Mouse (Mus musculus): ENCODE data around the gene Gm45213. TPM values are rescaled to one million over a fixed set of nuclear protein-coding genes. Genes with fewer than 3 reads are reported as not detected.

Gene Gm45213
- total RNA-seq, 2 experiments from 2014 or later = not detected

GRCm38 (mm10) chr7:66106581-66107056 lies 63.2 kb downstream of the Gm45213 start:
- DNase-seq (ENCODE audit: low spot score in 2 of 2) = no peak

- DNase-seq (ENCODE audit: low spot score in 2 of 2) = no peak
Observed at GRCm38 (mm10) chr7:66107206-66107605, 63.8 kb downstream of the Gm45213 start.

GRCm38 (mm10) chr7:66107930-66108329 lies 64.5 kb downstream of the Gm45213 start:
- no peak for DNase-seq (ENCODE audit: low spot score in 2 of 2)

- peak; percentile 92 for DNase-seq (ENCODE audit: low spot score in 2 of 2)
Observed at GRCm38 (mm10) chr7:66108961-66109854, 65.8 kb downstream of the Gm45213 start, which contains the start of gene Chsy1. Gene Chsy1, plus strand, starts transcription at chr7:66109515.

- DNase-seq (ENCODE audit: low spot score in 2 of 2) = peak in 1 of 2 experiments; percentile 34
Observed at GRCm38 (mm10) chr7:66109855-66110635, 66.6 kb downstream of the Gm45213 start.

- no peak for DNase-seq (ENCODE audit: low spot score in 2 of 2)
Observed at GRCm38 (mm10) chr7:66110636-66111112, 67.3 kb downstream of the Gm45213 start.

GRCm38 (mm10) chr7:66111211-66111610 lies 67.8 kb downstream of the Gm45213 start:
- no peak for DNase-seq (ENCODE audit: low spot score in 2 of 2)

Other genes with a start within 250 kb of the Gm45213 start
- 10 to 100 TPM; 11.5 to 15.6 TPM for gene Pcsk6, start 181.9 kb upstream of the Gm45213 start, total RNA-seq (2021)
- gene Snrpa1, start 15.4 kb downstream of the Gm45213 start, total RNA-seq (2021) = 10 to 100 TPM; 29.6 to 33.7 TPM
- gene Selenos, start 36.0 kb downstream of the Gm45213 start, total RNA-seq (2021) = 10 to 100 TPM; 55.5 to 59.8 TPM
- gene Chsy1, start 65.9 kb downstream of the Gm45213 start, total RNA-seq (2021) = 10 to 100 TPM; 20.4 to 20.5 TPM

All from layer of hippocampus, postnatal 14 days (tissue).